14 mouse cellular contexts compared by ENCODE assay signal in genomic region chr14:27823048-27823447, GRCm38 (mm10).
DNase-seq lines count a peak whose midpoint lies in the region; TF ChIP-seq lines count a peak whose summit lies in the region.
"Had no signal": no experiment of that assay in that cellular context is flagged by ENCODE, and none has a peak within 500 bp of the region (broad histone marks: within the 10 kb centered on the region; RNA-seq: fewer than 3 reads in every experiment).

No protein-coding gene starts in this region.

- no peak overlapping the region for H3ac ChIP-seq in myocyte (ENCODE audit: control insufficient read depth, insufficient read length)

- H3K79me2 ChIP-seq in myocyte (ENCODE audit: control insufficient read depth, insufficient read depth), result no peaks in the 10 kb centered on the region

- no peak overlapping the region for H3K4me3 ChIP-seq in myocyte
- H3K4me3 ChIP-seq: heart, adult 2 months; liver, embryonic 13.5 days had no signal

- no peaks in the 10 kb centered on the region for H3K36me3 ChIP-seq in myocyte (ENCODE audit: control insufficient read depth, insufficient read depth)
- H3K36me3 ChIP-seq: liver, embryonic 13.5 days had no signal

- TF ChIP-seq POLR2A in myocyte (IDR thresholded peaks at IDR 0.05; ENCODE audit: insufficient read length, low read depth), result no peak

- H3K4me2 ChIP-seq in myocyte (ENCODE audit: low read depth), result peak overlapping the region; percentile 58
- H3K4me2 ChIP-seq: liver, embryonic 13.5 days had no signal

- DNase-seq in adrenal gland, adult (ENCODE audit: inconsistent age in 2 of 2, low spot score in 1 of 2), result peak; percentile 62 to 87
- DNase-seq in adrenal gland, postnatal 4 days (ENCODE audit: low spot score in 2 of 2), result no peak
- DNase-seq in lung, adult 18-20 months, result peak; percentile 5 to 11
- DNase-seq in lung, postnatal 14 days, result no peak
- peak; percentile 72 for DNase-seq in brain, adult 2 months (ENCODE audit: low read depth, low spot score)
- no peak for DNase-seq in ovary, postnatal 10 days (ENCODE audit: low spot score)
- no peak for DNase-seq in B cell, adult 2 months
- DNase-seq: heart, postnatal 4 days; kidney, adult 11 months; kidney, postnatal 4 days; liver, embryonic 13.5 days; spleen, adult 18-20 months had no signal

- H3K27me3 ChIP-seq in myocyte (ENCODE audit: control insufficient read depth, insufficient read depth, insufficient read length), result no peaks in the 10 kb centered on the region
- H3K27me3 ChIP-seq: liver, embryonic 13.5 days had no signal

TF ChIP-seq in myocyte, 11 proteins besides CTCF, POLR2A, EP300 and RAD21:
- TF ChIP-seq MYOG (IDR thresholded peaks at IDR 0.05; ENCODE audit: control insufficient read depth in 1 of 3, insufficient read depth in 1 of 3, insufficient read length in 2 of 3, low read depth in 2 of 3) (no peak), TCF12 (IDR thresholded peaks at IDR 0.05; ENCODE audit: insufficient read depth, poor library complexity, severe bottlenecking) (no peak), REST (IDR thresholded peaks at IDR 0.05; ENCODE audit: insufficient read depth, insufficient read length) (no peak), MAX (IDR thresholded peaks at IDR 0.05; ENCODE audit: low read depth) (no peak), CEBPB (IDR thresholded peaks at IDR 0.05; ENCODE audit: insufficient read depth, poor library complexity, severe bottlenecking) (no peak), USF1 (IDR thresholded peaks at IDR 0.05; ENCODE audit: low read depth) (no peak), MYOD1 (IDR thresholded peaks at IDR 0.05; ENCODE audit: control insufficient read depth in 1 of 3, insufficient read length in 2 of 3, low read depth in 2 of 3) (no peak), SRF (IDR thresholded peaks at IDR 0.05; ENCODE audit: control insufficient read depth, insufficient read length, low read depth) (no peak)

Comparison
In these comparisons a context has a peak if more than half of its experiments do, and no peak if none do; other contexts are left out.
1. DNase-seq: peak in adrenal gland, adult (2 of 2), lung, adult 18-20 months (2 of 2) and brain, adult 2 months (single experiment); none in adrenal gland, postnatal 4 days (0 of 2), lung, postnatal 14 days (single experiment), ovary, postnatal 10 days (single experiment) and B cell, adult 2 months (0 of 2).